Mouse (Mus musculus) embryonic facial prominence, embryonic 12.5 days (tissue): ENCODE measurements around the gene Hspe1. TPM values are rescaled to one million over a fixed set of nuclear protein-coding genes. Genes with fewer than 3 reads are reported as not detected.
"Not testable (repeated sequence)": the region's sequence is repeated elsewhere in the genome, so short reads cannot be mapped to it uniquely, and the experiment has no call there.

ENCODE experiments used
- ATAC-seq: fragments of 200-750 bp; cut with Nextera tagmentation; 2 replicates; pipeline ENCODE4 v1.8.0; 2017; ENCODE audit not compliant: insufficient number of reproducible peaks, insufficient read depth, low FRiP score, low TSS enrichment
- H3K27ac ChIP-seq: fragments of 300-500 bp; sonication (generic); 2 replicates; pipeline ENCODE4 v1.5.1; 2016; ENCODE audit warnings: mild to moderate bottlenecking
- H3K27me3 ChIP-seq: fragments of 300-500 bp; sonication (generic); 2 replicates; pipeline ENCODE4 v1.6.1; 2016; ENCODE audit warnings: mild to moderate bottlenecking, moderate library complexity
- H3K36me3 ChIP-seq: fragments of 300-500 bp; sonication (generic); 2 replicates; pipeline ENCODE4 v1.6.1; 2016; ENCODE audit warnings: mild to moderate bottlenecking
- H3K4me1 ChIP-seq: fragments of 300-500 bp; sonication (generic); 2 replicates; pipeline ENCODE4 v1.6.1; 2016
- H3K4me2 ChIP-seq: fragments of 300-500 bp; sonication (generic); replicated peaks from 2 replicates; pipeline ENCODE4 v1.6.1; 2016; ENCODE audit warnings: mild to moderate bottlenecking, moderate library complexity
- H3K4me3 ChIP-seq: fragments of 300-500 bp; sonication (generic); 2 replicates; pipeline ENCODE4 v1.5.1; 2016; ENCODE audit warnings: mild to moderate bottlenecking
- H3K9ac ChIP-seq: fragments of 300-500 bp; sonication (generic); 2 replicates; pipeline ENCODE4 v1.6.1; 2016; ENCODE audit warnings: mild to moderate bottlenecking, moderate library complexity
- H3K9me3 ChIP-seq: fragments of 300-500 bp; sonication (generic); 2 replicates; pipeline ENCODE4 v1.6.1; 2016; ENCODE audit warnings: mild to moderate bottlenecking, moderate library complexity
- WGBS: fragments of 180-500 bp; shearing (Covaris S2); methylation state at CpG from one replicate; pipeline ENCODE4 v1.1.7; 2016; 5-methylcytosine and 5-hydroxymethylcytosine counted together
- polyA plus RNA-seq: library from polyadenylated mRNA; unstranded; fragments of >200 nt; fragmentation: Nextera tagmentation; extraction: Ambion mirVana; gene quantifications from 2 replicates; pipeline ENCODE4 v1.2.1, GENCODE M21; 2016

Hspe1 gene
- polyA plus RNA-seq, 1 experiment from 2014 or later, result 440 TPM

GRCm38 (mm10) chr1:55124136-55124535 lies 36.2 kb downstream of the Hspe1 start:
- not testable (repeated sequence) for H3K4me1 ChIP-seq, H3K9me3 ChIP-seq, H3K27me3 ChIP-seq, H3K9ac ChIP-seq, H3K4me3 ChIP-seq, H3K4me2 ChIP-seq, H3K27ac ChIP-seq, H3K36me3 ChIP-seq, ATAC-seq
- 91% methylated on average over 2 of the region's 2 CpGs for WGBS

- no peaks in the 10 kb centered on the region for H3K36me3 ChIP-seq
- H3K9ac ChIP-seq, result no peak overlapping the region
- H3K9me3 ChIP-seq, result no peaks in the 10 kb centered on the region
- no peaks in the 10 kb centered on the region for H3K27me3 ChIP-seq
- no peak overlapping the region for H3K27ac ChIP-seq
- no peak overlapping the region for H3K4me3 ChIP-seq
- no peak for ATAC-seq
- peaks cover 12% of the 10 kb centered on the region; the same call in 1 of the 2 replicates for H3K4me1 ChIP-seq
- 91% methylated on average over 5 of the region's 5 CpGs for WGBS
- H3K4me2 ChIP-seq, result no peak overlapping the region
Observed at GRCm38 (mm10) chr1:55129716-55130115, 41.8 kb downstream of the Hspe1 start.

GRCm38 (mm10) chr1:55130190-55130916 lies 42.4 kb downstream of the Hspe1 start:
- Histone ChIP-seq H3K36me3 (0 out of 2 replicates have a peak, but pooled peaks cover 5% of the 10 kb centered on the region), H3K4me1 (peaks cover 12% of the 10 kb centered on the region; the same call in 1 of the 2 replicates), H3K27ac (peak overlapping the region; percentile 96), H3K4me3 (peak overlapping the region; percentile 76), H3K9ac (peak overlapping the region; percentile 89), H3K27me3 (no peaks in the 10 kb centered on the region), H3K9me3 (no peaks in the 10 kb centered on the region), H3K4me2 (peak overlapping the region; percentile 60)
- ATAC-seq, result no peak
- 66% methylated on average over 10 of the region's 10 CpGs for WGBS

GRCm38 (mm10) chr1:55130943-55131401 lies 43.0 kb downstream of the Hspe1 start, which contains the start of gene Mob4:
Gene Mob4, plus strand, starts transcription at chr1:55131231.
- ATAC-seq, result peak; percentile 96
- Histone ChIP-seq H3K27ac (peak within 1 kb of the TSS; percentile 96), H3K4me2 (peak within 1 kb of the TSS; percentile 60), H3K4me1 (peaks cover 12% of the 10 kb centered on the region; the same call in 1 of the 2 replicates), H3K36me3 (0 out of 2 replicates have a peak, but pooled peaks cover 6% of the 10 kb centered on the region), H3K9ac (peak within 1 kb of the TSS; percentile 89), H3K27me3 (no peaks in the 10 kb centered on the region), H3K9me3 (no peaks in the 10 kb centered on the region), H3K4me3 (peak within 1 kb of the TSS; percentile 76)
- WGBS, result 1% methylated on average over 41 of the region's 42 CpGs

- Histone ChIP-seq H3K36me3 (0 out of 2 replicates have a peak, but pooled peaks cover 6% of the 10 kb centered on the region), H3K4me3 (peak overlapping the region; percentile 76), H3K27ac (peak overlapping the region; percentile 96), H3K9me3 (no peaks in the 10 kb centered on the region), H3K27me3 (no peaks in the 10 kb centered on the region), H3K9ac (peak overlapping the region; percentile 89), H3K4me1 (peaks cover 12% of the 10 kb centered on the region; the same call in 1 of the 2 replicates), H3K4me2 (peak overlapping the region; percentile 60)
- ATAC-seq, result no peak; the same call in 1 of the 2 replicates
- 1% methylated on average over 47 of the region's 47 CpGs for WGBS
Observed at GRCm38 (mm10) chr1:55131424-55132014, 43.6 kb downstream of the Hspe1 start.

GRCm38 (mm10) chr1:55132308-55132707 lies 44.4 kb downstream of the Hspe1 start:
- no peaks in the 10 kb centered on the region for H3K9me3 ChIP-seq
- H3K27me3 ChIP-seq, result no peaks in the 10 kb centered on the region
- H3K4me3 ChIP-seq, result peak overlapping the region; percentile 76
- 64% methylated on average over 4 of the region's 4 CpGs for WGBS
- H3K4me2 ChIP-seq, result peak overlapping the region; percentile 60
- H3K4me1 ChIP-seq, result peaks cover 12% of the 10 kb centered on the region; the same call in 1 of the 2 replicates
- 0 out of 2 replicates have a peak, but pooled peaks cover 6% of the 10 kb centered on the region for H3K36me3 ChIP-seq
- H3K9ac ChIP-seq, result peak overlapping the region; percentile 89
- no peak overlapping the region for H3K27ac ChIP-seq
- no peak for ATAC-seq

GRCm38 (mm10) chr1:55133173-55133572 lies 45.2 kb downstream of the Hspe1 start:
- H3K4me2 ChIP-seq, result no peak overlapping the region
- no peak overlapping the region for H3K27ac ChIP-seq
- 73% methylated on average over 2 of the region's 2 CpGs for WGBS

GRCm38 (mm10) chr1:55134301-55134700 lies 46.4 kb downstream of the Hspe1 start:
- WGBS, result 98% methylated on average over 3 of the region's 3 CpGs
- H3K36me3 ChIP-seq, result peaks cover 10% of the 10 kb centered on the region; the same call in 1 of the 2 replicates
- H3K4me3 ChIP-seq, result no peak overlapping the region
- H3K4me1 ChIP-seq, result peaks cover 12% of the 10 kb centered on the region; the same call in 1 of the 2 replicates
- no peak overlapping the region for H3K27ac ChIP-seq
- H3K9me3 ChIP-seq, result no peaks in the 10 kb centered on the region
- ATAC-seq, result no peak
- H3K27me3 ChIP-seq, result no peaks in the 10 kb centered on the region
- H3K9ac ChIP-seq, result no peak overlapping the region
- H3K4me2 ChIP-seq, result no peak overlapping the region

More at GRCm38 (mm10) chr1:55133173-55133572, 45.2 kb downstream of the Hspe1 start:
- no peak overlapping the region for H3K4me3 ChIP-seq
- H3K27me3 ChIP-seq, result no peaks in the 10 kb centered on the region
- H3K4me1 ChIP-seq, result peaks cover 12% of the 10 kb centered on the region; the same call in 1 of the 2 replicates
- no peaks in the 10 kb centered on the region for H3K9me3 ChIP-seq
- H3K36me3 ChIP-seq, result peaks cover 9% of the 10 kb centered on the region; the same call in 1 of the 2 replicates
- ATAC-seq, result no peak
- no peak overlapping the region for H3K9ac ChIP-seq

GRCm38 (mm10) chr1:55135846-55136245 lies 47.9 kb downstream of the Hspe1 start:
- Histone ChIP-seq H3K9ac (no peak overlapping the region), H3K36me3 (peaks cover 23% of the 10 kb centered on the region), H3K9me3 (no peaks in the 10 kb centered on the region), H3K4me2 (no peak overlapping the region), H3K4me3 (no peak overlapping the region), H3K27ac (no peak overlapping the region), H3K4me1 (peaks cover 12% of the 10 kb centered on the region; the same call in 1 of the 2 replicates), H3K27me3 (no peaks in the 10 kb centered on the region)
- 96% methylated on average over 1 of the region's 1 CpGs for WGBS
- ATAC-seq, result no peak
